Mouse (Mus musculus): ENCODE measurements at regions not wholly inside any gene's neighbourhood (a gene's known extent, or its start where the extent isn't known, plus 50 kb on each side); places are given as distances from the start of the nearest gene placed in this dataset.

- CTCF ChIA-PET = no interaction called here
These were observed 466.2 kb downstream of the Klhl13 start for GRCm38 (mm10) chrX:22898698-22899051.

DNA sequence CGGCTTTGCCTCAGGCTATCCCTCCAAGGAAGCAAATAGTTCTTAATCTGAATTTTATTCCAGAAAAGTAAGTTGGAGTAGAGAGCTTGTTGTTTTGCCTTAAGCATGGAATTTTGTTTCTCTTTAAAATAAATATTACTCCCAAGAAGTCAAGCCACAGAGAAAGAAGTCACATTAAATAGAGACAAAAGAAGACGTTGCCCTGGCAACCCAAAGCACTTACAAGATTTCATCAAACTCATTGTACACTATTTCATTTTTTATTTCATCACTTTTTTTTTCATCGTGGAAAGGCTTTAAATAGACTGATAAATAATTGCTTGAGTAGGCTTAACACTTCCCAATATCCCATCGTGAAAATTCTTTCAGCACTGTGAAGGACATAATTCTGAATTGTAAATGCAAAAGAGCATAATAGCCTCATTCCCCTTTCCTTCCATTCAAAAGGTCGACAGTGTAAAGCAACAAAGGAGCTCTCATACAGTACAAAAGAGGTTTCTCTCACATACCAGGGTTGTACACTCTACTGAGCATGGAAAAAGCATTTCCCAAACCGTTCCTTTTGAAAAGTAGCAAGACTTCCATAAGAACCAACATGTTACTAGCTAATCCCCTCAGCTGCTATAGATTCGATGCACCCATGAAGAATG, 466.7 kb downstream of the Klhl13 start:
- CTCF ChIA-PET = no interaction called here

DNA sequence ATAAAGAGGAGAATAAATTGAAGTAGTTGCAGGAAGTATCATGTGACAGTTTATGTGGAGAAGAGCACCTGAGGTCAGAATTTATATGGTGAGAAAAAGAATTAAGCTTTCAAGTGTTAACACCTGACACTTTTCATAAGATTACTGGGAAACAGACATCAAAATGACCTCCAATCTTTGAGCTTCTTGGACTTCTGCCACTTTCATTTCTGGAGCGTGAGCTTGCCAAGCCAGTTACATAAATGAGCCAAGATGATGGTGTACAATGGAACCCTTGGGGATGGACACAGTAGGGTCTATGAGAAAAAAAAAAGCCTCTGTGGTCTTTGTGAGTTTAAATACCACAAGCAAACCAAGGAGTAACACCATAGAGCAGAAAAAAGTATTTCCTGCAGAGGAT, 495.1 kb downstream of the Klhl13 start:
- CTCF ChIA-PET = no interaction called here

DNA sequence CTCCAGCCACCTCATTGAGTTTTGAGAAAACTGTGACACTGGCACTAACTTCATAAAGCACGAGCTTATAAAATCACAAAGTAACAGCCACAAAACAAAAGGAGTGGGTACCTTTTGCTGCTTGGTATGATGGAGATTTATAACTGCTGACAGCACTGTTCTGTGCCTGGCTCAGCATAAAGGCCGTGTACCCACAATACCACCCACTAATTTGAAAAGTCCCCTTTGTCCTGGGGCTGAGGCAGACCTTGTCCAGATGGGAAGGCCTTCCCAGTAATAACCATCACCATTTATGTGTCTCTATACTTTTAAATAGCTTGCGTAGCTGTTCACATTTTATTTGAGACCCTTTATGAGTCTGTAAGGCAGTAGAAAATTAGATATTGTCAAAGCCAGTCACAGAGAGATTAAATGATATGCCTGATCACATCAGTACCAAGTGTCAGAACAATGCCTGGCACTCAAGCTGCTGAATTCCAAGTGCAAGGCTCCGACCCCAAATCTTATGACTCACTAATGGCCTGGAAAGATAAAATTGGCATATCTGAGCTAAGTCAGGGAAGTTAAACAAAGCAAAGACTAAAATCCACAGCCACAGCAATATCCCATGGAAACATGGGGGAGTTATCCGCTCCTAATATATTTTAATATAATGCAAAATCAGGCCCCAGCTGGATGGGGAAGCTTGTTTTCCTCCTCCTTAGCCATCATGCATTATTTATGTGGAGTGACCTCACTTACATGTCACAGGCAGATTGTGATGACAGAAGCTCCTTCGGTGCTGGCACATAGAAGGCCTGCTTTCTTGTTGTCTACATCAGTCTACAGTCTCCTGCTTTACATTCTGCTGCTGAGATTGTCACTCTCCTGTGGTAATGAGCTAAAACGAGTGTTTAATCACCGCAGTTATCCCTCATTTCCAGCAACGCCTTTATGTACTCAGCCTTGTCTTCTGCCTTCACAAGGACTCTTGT, 515.1 kb downstream of the Klhl13 start:
- CTCF ChIA-PET = no interaction called here

GRCm38 (mm10) chrX:22848778-22849177, 516.1 kb downstream of the Klhl13 start:
- CTCF ChIA-PET = no interaction called here

DNA sequence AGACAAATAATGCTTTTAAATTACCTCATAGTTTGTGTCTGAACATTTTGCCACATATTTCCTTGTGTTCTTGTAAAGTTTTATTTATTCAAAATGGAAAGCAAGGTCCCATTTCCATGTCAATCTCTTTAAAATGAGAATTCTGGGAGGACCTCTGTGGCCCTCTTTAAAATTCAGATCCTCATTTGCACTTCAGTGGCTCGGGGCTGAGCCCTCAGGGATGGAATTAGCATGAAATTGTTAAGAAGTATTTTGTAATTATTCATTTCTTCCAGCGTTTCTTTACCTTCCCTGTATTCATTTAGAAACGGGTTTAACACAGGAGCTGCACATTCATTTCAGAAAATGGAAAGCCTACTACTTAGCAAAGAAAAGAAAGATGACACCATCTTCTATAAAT, 531.7 kb downstream of the Klhl13 start:
- CTCF ChIA-PET = no interaction called here

GRCm38 (mm10) chrX:22805184-22805583, 559.7 kb downstream of the Klhl13 start:
- CTCF ChIA-PET = no interaction called here

GRCm38 (mm10) chrX:22769971-22770530, 594.8 kb downstream of the Klhl13 start:
- CTCF ChIA-PET = no interaction called here

- CTCF ChIA-PET = no interaction called here
These were observed 625.6 kb downstream of the Klhl13 start for GRCm38 (mm10) chrX:22739235-22739634.

GRCm38 (mm10) chrX:22698179-22698578, 666.7 kb downstream of the Klhl13 start:
- CTCF ChIA-PET = no interaction called here

GRCm38 (mm10) chrX:22657722-22658342, 707.0 kb downstream of the Klhl13 start:
- CTCF ChIA-PET = interaction anchor here (0.8 kb wide), 1 partner anchor 398 kb away, joined by 9 read pairs; no protein-coding TSS in a partner anchor

Data from spleen, embryonic (tissue).